In genomic region chr7:122297627-122298026, GRCm38 (mm10) we compare ENCODE assay signal across 18 mouse cellular contexts. TPM values are rescaled to one million over a fixed set of nuclear protein-coding genes. Genes with fewer than 3 reads are reported as not detected.
A peak's percentile ranks its signal among the peaks of the same experiment; 100 is the strongest.
DNase-seq lines count a peak whose midpoint lies in the region; ATAC-seq and TF ChIP-seq lines count a peak whose summit lies in the region.
"Had no signal": no experiment of that assay in that cellular context is flagged by ENCODE, and none has a peak within 500 bp of the region (broad histone marks: within the 10 kb centered on the region; RNA-seq: fewer than 3 reads in every experiment).

No protein-coding gene starts in this region.

- H3K4me3 ChIP-seq in CH12.LX (replicated peaks in 1 of 3; ENCODE audit: low read depth in 2 of 3, low read length in 2 of 3, poor library complexity in 1 of 3): no peak overlapping the region
- no peak overlapping the region for H3K4me3 ChIP-seq in thymus, adult 2 months (ENCODE audit: control insufficient read depth, insufficient read depth, low read length)
- H3K4me3 ChIP-seq: embryonic facial prominence, embryonic 13.5 days; limb, embryonic 13.5 days; neural tube, embryonic 13.5 days had no signal

- intact Hi-C loops in heart, postnatal 25 days (cut with DNase I): no loop called here

- no peaks in the 10 kb centered on the region for H3K27me3 ChIP-seq in CH12.LX (replicated peaks)
- H3K27me3 ChIP-seq in thymus, adult 2 months (ENCODE audit: control insufficient read depth, insufficient read depth, low read length): no peaks in the 10 kb centered on the region
- H3K27me3 ChIP-seq: embryonic facial prominence, embryonic 13.5 days; neural tube, embryonic 13.5 days had no signal

- TF ChIP-seq EP300 in CH12.LX (IDR thresholded peaks at IDR 0.05; ENCODE audit: low read length): no peak

- peaks cover 25% of the 10 kb centered on the region for H3K9me3 ChIP-seq in CH12.LX (replicated peaks; ENCODE audit: low read length)
- H3K9me3 ChIP-seq: embryonic facial prominence, embryonic 13.5 days; limb, embryonic 13.5 days; neural tube, embryonic 13.5 days had no signal

- WGBS in thymus, adult 2 months: 73% methylated on average over 3 of the region's 3 CpGs

- TF ChIP-seq RAD21 in CH12.LX (IDR thresholded peaks at IDR 0.05; ENCODE audit: low read depth, low read length): no peak

- H3K36me3 ChIP-seq in CH12.LX (replicated peaks in 1 of 2; ENCODE audit: control insufficient read depth in 1 of 2, insufficient read depth in 1 of 2, low read length in 1 of 2): peaks cover 75 to 97% of the 10 kb centered on the region in 2 experiments
- H3K36me3 ChIP-seq in thymus, adult 2 months (ENCODE audit: control insufficient read depth, insufficient read depth, low read length): peaks cover 39% of the 10 kb centered on the region
- H3K36me3 ChIP-seq: embryonic facial prominence, embryonic 13.5 days; limb, embryonic 13.5 days; neural tube, embryonic 13.5 days had no signal

- peak; percentile 18 for DNase-seq in cerebellum, adult 8-10 months
- DNase-seq in cerebellum, postnatal 25 days: no peak
- DNase-seq in 3T3-L1 (ENCODE audit: low read depth, low spot score) (peak; percentile 4), CH12.LX (ENCODE audit: extremely low read depth) (no peak)
- DNase-seq in thymus, adult 2 months: no peak
- no peak for DNase-seq in ovary, postnatal 36 days (ENCODE audit: low spot score)
- DNase-seq in heart, postnatal 25 days (ENCODE audit: low spot score): no peak
- DNase-seq: cerebellum, postnatal 10 days; heart, postnatal 14 days; lung, adult 18-20 months; retina, postnatal 1 day; spleen, adult 18-20 months had no signal

- no peak overlapping the region for H3K9ac ChIP-seq in CH12.LX (ENCODE audit: insufficient read depth, low read depth)
- H3K9ac ChIP-seq: embryonic facial prominence, embryonic 13.5 days; limb, embryonic 13.5 days; neural tube, embryonic 13.5 days had no signal

- no peak overlapping the region for H3K4me2 ChIP-seq in CH12.LX (ENCODE audit: insufficient read depth, low read depth, poor library complexity, severe bottlenecking)
- H3K4me2 ChIP-seq: embryonic facial prominence, embryonic 13.5 days; limb, embryonic 13.5 days; neural tube, embryonic 13.5 days had no signal

- dilution Hi-C loops in CH12.LX (cut with MboI; ENCODE audit: extremely low pct_ligation_motif_present, extremely low pct_unique_long_range_greater_than_20kb, low sequenced_read_pairs): no loop called here

- peaks cover 27 to 88% of the 10 kb centered on the region in 2 experiments for H3K4me1 ChIP-seq in CH12.LX (ENCODE audit: control insufficient read depth in 1 of 2, insufficient read depth in 2 of 2)
- H3K4me1 ChIP-seq in thymus, adult 2 months (replicated peaks; ENCODE audit: control insufficient read depth, insufficient read depth, low read length): peaks cover 12% of the 10 kb centered on the region
- H3K4me1 ChIP-seq: embryonic facial prominence, embryonic 13.5 days; limb, embryonic 13.5 days; neural tube, embryonic 13.5 days had no signal

- no peak for TF ChIP-seq CTCF in CH12.LX (conservative IDR thresholded peaks at IDR 0.05 in 1 of 2, IDR thresholded peaks at IDR 0.05 in 1 of 2; ENCODE audit: low read depth in 2 of 2, low read length in 2 of 2)
- no peak for TF ChIP-seq CTCF in thymus, adult 2 months (IDR thresholded peaks at IDR 0.05; ENCODE audit: borderline replicate concordance, control insufficient read depth, extremely low read depth, insufficient read depth, low read length, poor library complexity)

- peak; percentile 39 to 59; a peak in 1 of 4 replicates for ATAC-seq in hematopoietic stem cell, adult 5-6 weeks (replicated peaks in 1 of 2; ENCODE audit: insufficient read depth in 1 of 2, low FRiP score in 2 of 2, low TSS enrichment in 1 of 2, low read depth in 1 of 2, poor library complexity in 2 of 2, severe bottlenecking in 2 of 2)
- ATAC-seq: Patski had no signal

- peak overlapping the region; percentile 13; the same call in 1 of the 2 replicates for H3K27ac ChIP-seq in CH12.LX (ENCODE audit: insufficient read depth, low read depth)
- no peak overlapping the region for H3K27ac ChIP-seq in thymus, adult 2 months (ENCODE audit: control insufficient read depth, insufficient read depth, low read length)
- H3K27ac ChIP-seq: embryonic facial prominence, embryonic 13.5 days; kidney, postnatal 0 days; limb, embryonic 13.5 days; neural tube, embryonic 13.5 days had no signal

- H3K79me2 ChIP-seq in CH12.LX (replicated peaks; ENCODE audit: control insufficient read depth, extremely low read depth, insufficient read depth, poor library complexity, severe bottlenecking): peaks cover 98% of the 10 kb centered on the region

- in situ Hi-C loops in CH12.LX (cut with MboI; ENCODE audit: low pct_ligation_motif_present, low pct_unique_long_range_greater_than_20kb, low sequenced_read_pairs): no loop called here

- no peak for TF ChIP-seq POLR2A in CH12.LX (IDR thresholded peaks at IDR 0.05; ENCODE audit: low read depth, low read length)
- TF ChIP-seq POLR2A in thymus, adult 2 months (IDR thresholded peaks at IDR 0.05; ENCODE audit: control insufficient read depth, extremely low read depth, insufficient read depth, low read length, poor library complexity): no peak

TF ChIP-seq in CH12.LX, 34 proteins besides CTCF, POLR2A, EP300 and RAD21:
- TF ChIP-seq POLR2AphosphoS2 (IDR thresholded peaks at IDR 0.05; ENCODE audit: low read depth, low read length) (no peak), JUND (conservative IDR thresholded peaks at IDR 0.05; ENCODE audit: low read depth, low read length) (no peak), ZKSCAN1 (IDR thresholded peaks at IDR 0.05; ENCODE audit: borderline replicate concordance, low read depth, low read length) (no peak), GABPA (IDR thresholded peaks at IDR 0.05; ENCODE audit: insufficient replicate concordance, low read depth, low read length) (no peak), ELF1 (IDR thresholded peaks at IDR 0.05; ENCODE audit: low read depth, low read length) (no peak), NRF1 (IDR thresholded peaks at IDR 0.05; ENCODE audit: low read depth, low read length) (no peak)

RNA-seq across cellular contexts. Expression of gene Prkcb, which starts 9.1 kb away (rescaled TPM):
- total RNA-seq in CH12.LX (2012; rRNA removed) (270 and 337 TPM in 2 replicates), CH12.LX (2014; rRNA removed) (289 and 323 TPM in 2 replicates)
- 381 and 463 TPM in 2 replicates for polyA plus RNA-seq in CH12.LX (2012; ENCODE audit: insufficient read length, low read depth)
- total RNA-seq in hematopoietic stem cell, adult 5-6 weeks (2017): 11.8 and 15.6 TPM in 2 replicates
- 242 and 247 TPM in 2 replicates for polyA plus RNA-seq in thymus, adult 2 months (2012; rRNA removed)
- total RNA-seq in heart, postnatal 25 days (2021): 1 to 10 TPM; 3.2 to 3.7 TPM
- polyA plus RNA-seq: Patski had no signal

Comparison
In these comparisons a context has a peak if more than half of its experiments do, and no peak if none do; other contexts are left out.
1. DNase-seq: peak in cerebellum, adult 8-10 months (single experiment) and 3T3-L1 (single experiment); none in cerebellum, postnatal 25 days (0 of 2), CH12.LX (single experiment), thymus, adult 2 months (single experiment), ovary, postnatal 36 days (single experiment) and heart, postnatal 25 days (single experiment).
2. RNA of gene Prkcb, which starts 9.1 kb away (total RNA-seq): 270 to 337 TPM in CH12.LX; 11.8 to 15.6 TPM in hematopoietic stem cell, adult 5-6 weeks and 3.2 to 3.7 TPM in heart, postnatal 25 days; every median in the first group is over 10 times any median in the second.